Mouse (Mus musculus) hindbrain, embryonic 11.5 days (tissue): ENCODE data around the gene Fbxl14. TPM values are rescaled to one million over a fixed set of nuclear protein-coding genes. Genes with fewer than 3 reads are reported as not detected.

Experiments
- ATAC-seq: fragments of 200-750 bp; cut with Nextera tagmentation; 2 replicates; pipeline ENCODE4 v1.8.0; 2017; ENCODE audit warnings: mild to moderate bottlenecking, moderate TSS enrichment, moderate library complexity; ENCODE audit not compliant: low FRiP score
- DNase-seq: peaks from one replicate; pipeline ENCODE4 v3.0.0-alpha.2; 2015; ENCODE audit warnings: low spot score
- H3K27ac ChIP-seq: fragments of 300-500 bp; sonication (generic); 2 replicates; pipeline ENCODE4 v1.5.1; 2014; ENCODE audit warnings: mild to moderate bottlenecking, low read depth, low read length
- H3K27me3 ChIP-seq: fragments of 300-500 bp; sonication (generic); 2 replicates; pipeline ENCODE4 v1.6.1; 2014; ENCODE audit warnings: mild to moderate bottlenecking, low read length, moderate library complexity, mixed read lengths; ENCODE audit not compliant: control insufficient read depth, insufficient read depth
- H3K36me3 ChIP-seq: fragments of 300-500 bp; sonication (generic); 2 replicates; pipeline ENCODE4 v1.6.1; 2014; ENCODE audit warnings: mild to moderate bottlenecking, low read length, moderate library complexity, mixed read lengths; ENCODE audit not compliant: control insufficient read depth, insufficient read depth
- H3K4me1 ChIP-seq: fragments of 300-500 bp; sonication (generic); replicated peaks from 2 replicates; pipeline ENCODE4 v1.6.1; 2014; ENCODE audit warnings: low read length, mixed read lengths; ENCODE audit not compliant: control insufficient read depth, insufficient read depth
- H3K4me2 ChIP-seq: fragments of 300-500 bp; sonication (generic); replicated peaks from 2 replicates; pipeline ENCODE4 v1.6.1; 2014; ENCODE audit warnings: mild to moderate bottlenecking, low read depth, low read length
- H3K4me3 ChIP-seq: fragments of 300-500 bp; sonication (generic); 2 replicates; pipeline ENCODE4 v1.5.1; 2014; ENCODE audit warnings: low read depth, low read length
- H3K9ac ChIP-seq: fragments of 300-500 bp; sonication (generic); 2 replicates; pipeline ENCODE4 v1.6.1; 2014; ENCODE audit warnings: low read depth, low read length
- H3K9me3 ChIP-seq: fragments of 300-500 bp; sonication (generic); 2 replicates; pipeline ENCODE4 v1.6.1; 2016; ENCODE audit warnings: low read length; ENCODE audit not compliant: control insufficient read depth
- WGBS: fragments of 180-500 bp; shearing (Covaris S2); extraction: QIAGEN DNeasy Blood & Tissue Kit; methylation state at CpG from one replicate; pipeline ENCODE4 v1.1.7; 2014; 5-methylcytosine and 5-hydroxymethylcytosine counted together
- polyA plus RNA-seq: library from polyadenylated mRNA; unstranded; fragments of >200 nt; fragmentation: Nextera tagmentation; extraction: Ambion mirVana; gene quantifications from 2 replicates; pipeline ENCODE4 v1.2.1, GENCODE M21; 2014

Fbxl14 gene
- polyA plus RNA-seq, 1 experiment from 2014 or later = 7.0 TPM

DNA sequence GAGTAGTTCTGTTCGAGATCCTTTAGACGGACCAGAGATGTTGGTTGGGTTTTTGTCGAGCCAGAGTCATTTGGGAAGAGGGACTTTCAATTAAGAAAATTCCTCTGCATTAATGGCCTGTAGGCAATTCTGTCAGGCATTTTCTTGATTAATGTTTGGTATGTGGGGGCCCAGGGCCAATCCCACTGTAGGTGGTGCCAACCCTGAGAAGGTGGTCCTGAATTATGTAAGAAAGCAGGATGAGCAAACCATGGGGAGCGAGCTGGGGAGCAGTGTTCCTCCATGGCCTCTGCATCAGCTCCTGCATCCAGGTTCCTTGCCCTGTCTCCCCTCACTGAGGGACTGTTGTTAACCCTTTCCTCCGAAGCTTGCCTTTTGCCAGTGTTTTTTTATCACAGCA lies 34.0 kb downstream of the Fbxl14 start:
- WGBS = 83% methylated on average over 5 of the region's 5 CpGs
- H3K4me3 ChIP-seq = no peak overlapping the region
- H3K9me3 ChIP-seq = no peaks in the 10 kb centered on the region
- H3K27me3 ChIP-seq = no peaks in the 10 kb centered on the region
- ATAC-seq (no peak), DNase-seq (no peak)
- H3K27ac ChIP-seq = no peak overlapping the region
- no peak overlapping the region for H3K9ac ChIP-seq
- no peak overlapping the region for H3K4me2 ChIP-seq
- no peaks in the 10 kb centered on the region for H3K4me1 ChIP-seq
- no peaks in the 10 kb centered on the region for H3K36me3 ChIP-seq

DNA sequence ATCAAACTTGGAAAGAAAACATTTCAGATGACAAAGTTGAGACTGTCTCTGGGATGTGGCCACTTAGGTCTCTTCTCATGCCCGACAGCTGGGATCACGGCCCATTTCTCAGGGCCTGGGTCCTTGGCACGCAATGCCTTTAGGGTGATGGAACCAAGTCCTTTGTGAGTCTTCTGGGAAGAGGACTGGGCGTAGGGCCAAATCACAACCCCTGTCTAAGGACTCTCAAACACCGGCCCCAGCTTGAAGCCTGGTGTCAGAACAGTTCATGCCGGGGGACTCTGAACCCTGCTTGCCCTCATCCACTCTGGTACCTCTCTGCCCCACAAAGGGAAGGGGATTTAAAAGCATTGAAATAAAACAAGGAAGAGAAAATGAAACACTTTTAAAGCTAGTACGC lies 34.6 kb downstream of the Fbxl14 start:
- ATAC-seq (no peak), DNase-seq (no peak)
- H3K4me1 ChIP-seq = no peaks in the 10 kb centered on the region
- H3K4me2 ChIP-seq = no peak overlapping the region
- WGBS = 89% methylated on average over 7 of the region's 7 CpGs
- no peak overlapping the region for H3K9ac ChIP-seq
- no peaks in the 10 kb centered on the region for H3K27me3 ChIP-seq
- H3K36me3 ChIP-seq = no peaks in the 10 kb centered on the region
- H3K27ac ChIP-seq = no peak overlapping the region
- no peak overlapping the region for H3K4me3 ChIP-seq
- H3K9me3 ChIP-seq = no peaks in the 10 kb centered on the region

DNA sequence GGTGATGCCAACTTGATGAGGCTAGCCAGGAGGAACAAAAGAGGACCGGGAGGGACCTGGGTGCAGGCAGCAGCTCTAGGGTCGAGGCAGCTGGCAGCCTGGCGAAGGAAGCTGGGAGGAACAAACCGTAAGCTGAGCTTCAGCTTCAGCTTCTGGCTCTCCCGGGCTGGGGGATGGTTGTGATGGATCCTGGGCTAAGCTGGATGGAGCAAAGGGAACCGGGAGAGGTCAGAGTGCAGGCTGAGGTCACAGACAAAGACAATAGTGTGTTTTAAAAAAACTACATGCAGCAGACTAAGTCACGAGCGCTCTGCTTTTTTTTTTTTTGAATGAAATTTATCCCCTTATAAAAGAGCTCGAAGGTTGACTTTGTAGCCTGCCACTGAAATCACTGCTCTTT lies 41.3 kb downstream of the Fbxl14 start:
- H3K9me3 ChIP-seq = no peaks in the 10 kb centered on the region
- H3K4me2 ChIP-seq = no peak overlapping the region
- ATAC-seq = no peak
- H3K27ac ChIP-seq = no peak overlapping the region
- DNase-seq = no peak
- no peaks in the 10 kb centered on the region; the same call in 1 of the 2 replicates for H3K4me1 ChIP-seq
- H3K36me3 ChIP-seq = no peaks in the 10 kb centered on the region
- H3K27me3 ChIP-seq = no peaks in the 10 kb centered on the region
- no peak overlapping the region for H3K4me3 ChIP-seq
- no peak overlapping the region for H3K9ac ChIP-seq
- WGBS = 23% methylated on average over 9 of the region's 9 CpGs

DNA sequence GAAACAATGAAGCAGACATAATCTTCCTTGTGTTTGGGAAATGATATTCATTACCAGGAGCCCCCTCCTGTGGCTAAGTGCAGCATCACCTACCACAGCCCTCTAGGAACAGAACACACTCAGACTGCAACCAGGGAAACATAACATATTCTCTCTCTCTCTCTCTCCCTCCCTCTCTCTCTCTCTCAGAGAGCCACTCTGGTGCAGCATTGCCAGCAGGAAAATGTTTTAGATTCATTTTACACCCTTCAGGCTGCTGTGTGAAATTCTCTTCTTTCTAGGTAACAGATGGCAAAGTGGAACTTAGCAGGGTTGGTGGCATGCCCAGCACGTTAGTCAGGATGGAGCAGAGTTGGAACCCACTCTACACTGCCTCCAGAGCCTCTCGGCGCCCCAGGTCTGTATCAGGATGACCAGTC lies 42.0 kb downstream of the Fbxl14 start:
- Histone ChIP-seq H3K27me3 (no peaks in the 10 kb centered on the region), H3K27ac (no peak overlapping the region), H3K4me1 (no peaks in the 10 kb centered on the region; the same call in 1 of the 2 replicates), H3K4me3 (no peak overlapping the region), H3K4me2 (no peak overlapping the region), H3K9ac (no peak overlapping the region), H3K9me3 (no peaks in the 10 kb centered on the region), H3K36me3 (no peaks in the 10 kb centered on the region)
- ATAC-seq (no peak), DNase-seq (no peak)
- WGBS = 84% methylated on average over 3 of the region's 3 CpGs

DNA sequence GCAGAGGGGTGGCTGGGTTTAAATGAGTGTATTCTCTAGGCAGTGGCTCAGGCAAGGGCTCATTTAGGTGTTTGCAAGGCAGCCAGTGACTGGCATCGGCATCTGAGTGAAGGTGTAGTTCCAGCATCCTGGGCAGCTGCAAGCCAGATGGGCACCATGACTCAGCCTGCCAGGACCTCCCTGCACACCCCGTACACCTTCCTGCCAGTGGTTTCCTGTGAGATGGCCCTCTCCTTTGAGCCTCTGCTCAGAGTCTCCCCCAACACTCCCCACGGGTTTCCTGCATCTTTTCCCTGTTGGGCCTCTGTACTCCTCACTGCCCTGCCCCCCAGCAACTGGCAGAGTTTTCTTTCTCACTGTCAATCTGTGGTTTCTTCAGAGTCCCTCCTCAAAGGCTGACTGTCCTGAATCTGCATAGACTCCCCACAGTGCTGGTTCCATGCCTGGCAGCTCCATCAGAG lies 42.5 kb downstream of the Fbxl14 start:
- Histone ChIP-seq H3K27me3 (no peaks in the 10 kb centered on the region), H3K9ac (no peak overlapping the region), H3K4me1 (no peaks in the 10 kb centered on the region; the same call in 1 of the 2 replicates), H3K4me2 (no peak overlapping the region), H3K9me3 (no peaks in the 10 kb centered on the region), H3K4me3 (no peak overlapping the region), H3K36me3 (no peaks in the 10 kb centered on the region), H3K27ac (no peak overlapping the region)
- no peak for ATAC-seq
- DNase-seq = no peak
- WGBS = 25% methylated on average over 3 of the region's 3 CpGs

DNA sequence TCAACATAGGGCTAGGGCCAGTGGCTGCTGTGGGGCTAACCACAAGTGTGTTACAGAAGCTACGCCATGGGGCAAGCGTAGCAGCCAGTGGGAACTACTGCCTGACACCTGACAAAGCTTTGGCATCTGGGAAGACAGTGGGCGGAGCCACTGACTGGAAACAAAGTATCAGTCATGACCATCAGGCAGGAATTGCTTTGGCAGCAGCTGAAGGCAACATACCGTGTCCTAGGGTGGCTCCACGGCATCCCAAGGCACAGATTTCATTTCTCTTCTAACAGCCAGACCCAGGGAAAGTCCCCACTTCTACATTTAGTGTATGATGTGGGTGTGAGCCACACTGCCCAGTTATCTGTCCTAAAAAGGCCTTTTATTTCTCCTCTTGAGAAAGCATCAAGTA lies 47.0 kb downstream of the Fbxl14 start:
- Histone ChIP-seq H3K9ac (no peak overlapping the region), H3K9me3 (no peaks in the 10 kb centered on the region), H3K27me3 (no peaks in the 10 kb centered on the region), H3K27ac (no peak overlapping the region), H3K4me1 (no peaks in the 10 kb centered on the region; the same call in 1 of the 2 replicates), H3K36me3 (no peaks in the 10 kb centered on the region), H3K4me3 (no peak overlapping the region), H3K4me2 (no peak overlapping the region)
- DNase-seq = no peak
- 73% methylated on average over 5 of the region's 5 CpGs for WGBS
- ATAC-seq = no peak

DNA sequence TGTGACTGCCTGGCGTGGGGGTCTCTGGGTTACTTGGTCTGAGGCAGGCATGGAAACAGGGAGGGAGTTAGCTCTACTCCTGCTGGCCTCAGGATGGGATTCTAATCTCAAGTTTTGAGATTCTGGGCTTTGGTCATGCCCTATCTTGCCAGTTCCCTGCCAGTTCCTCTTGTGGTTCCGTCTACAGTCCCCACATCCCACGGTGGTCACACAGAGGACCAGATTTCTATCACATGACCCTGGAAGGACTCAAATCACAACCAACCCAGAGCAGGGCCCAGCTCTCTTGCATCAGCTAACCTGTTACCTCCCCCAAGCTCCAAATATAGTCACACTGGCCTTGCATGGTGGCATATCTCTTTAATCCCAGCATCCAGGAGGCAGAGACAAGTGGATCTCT lies 50.2 kb downstream of the Fbxl14 start:
- Histone ChIP-seq H3K4me3 (no peak overlapping the region), H3K27ac (no peak overlapping the region), H3K4me2 (no peak overlapping the region), H3K27me3 (no peaks in the 10 kb centered on the region), H3K36me3 (no peaks in the 10 kb centered on the region), H3K9ac (no peak overlapping the region), H3K4me1 (no peaks in the 10 kb centered on the region), H3K9me3 (no peaks in the 10 kb centered on the region)
- WGBS = 82% methylated on average over 3 of the region's 3 CpGs
- DNase-seq = no peak
- no peak for ATAC-seq

Other genes starting within 250 kb of the Fbxl14 start
- 0.05 TPM in 1 of 2 replicates, not detected in the other for gene Cacna2d4, start 243.1 kb upstream of the Fbxl14 start, polyA plus RNA-seq
- 0.14 TPM in 1 of 2 replicates, not detected in the other for gene Lrtm2, start 148.9 kb upstream of the Fbxl14 start, polyA plus RNA-seq
- 19.3 and 34.5 TPM in 2 replicates for gene Adipor2, start 62.0 kb upstream of the Fbxl14 start, polyA plus RNA-seq
- 5.4 and 5.8 TPM in 2 replicates for gene Wnt5b, start 64.7 kb downstream of the Fbxl14 start, polyA plus RNA-seq